Mouse (Mus musculus) cortical plate, adult 2 months (tissue): ENCODE data around the gene Hmox1.

Experiments
- CTCF ChIP-seq: fragments of 200-500 bp; IDR thresholded peaks from 2 replicates; pipeline ENCODE4 v1.5.1; 2011; ENCODE audit warnings: mild to moderate bottlenecking, control low read depth, low read length; ENCODE audit not compliant: insufficient read depth; ENCODE audit errors: extremely low read depth
- POLR2A ChIP-seq: fragments of 200-500 bp; IDR thresholded peaks from 2 replicates; pipeline ENCODE4 v1.6.1; 2011; ENCODE audit warnings: mild to moderate bottlenecking, low read length, control low read depth; ENCODE audit not compliant: insufficient read depth; ENCODE audit errors: extremely low read depth

GRCm38 (mm10) chr8:75103376-75103878, 10.0 kb downstream of the Hmox1 start:
- TF ChIP-seq POLR2A (no peak), CTCF (no peak)
